Mouse (Mus musculus): Measurements from ENCODE around the gene Asb8.

Asb8 gene

GRCm38 (mm10) chr15:98165525-98165924, at the start of gene Asb8:
Gene Asb8, minus strand, starts transcription at chr15:98165625.
- no peak for DNase-seq (ENCODE audit: low read depth, low spot score)

GRCm38 (mm10) chr15:98214130-98214529, 48.7 kb upstream of the Asb8 start:
- DNase-seq (ENCODE audit: low read depth, low spot score): no peak

GRCm38 (mm10) chr15:98213336-98213870, 48.0 kb upstream of the Asb8 start:
- DNase-seq (ENCODE audit: low read depth, low spot score): no peak

GRCm38 (mm10) chr15:98209676-98210075, 44.3 kb upstream of the Asb8 start:
- DNase-seq (ENCODE audit: low read depth, low spot score): no peak

GRCm38 (mm10) chr15:98195442-98195841, 30.0 kb upstream of the Asb8 start, which contains the start of gene Olfr288:
Gene Olfr288, minus strand, starts transcription at chr15:98195542.
- DNase-seq (ENCODE audit: low read depth, low spot score): no peak

GRCm38 (mm10) chr15:98184456-98184855, 19.0 kb upstream of the Asb8 start:
- DNase-seq (ENCODE audit: low read depth, low spot score): peak; percentile 21

GRCm38 (mm10) chr15:98181856-98182570, 16.6 kb upstream of the Asb8 start:
- peak; percentile 12 for DNase-seq (ENCODE audit: low read depth, low spot score)

GRCm38 (mm10) chr15:98181132-98181711, 15.8 kb upstream of the Asb8 start:
- peak; percentile 98 for DNase-seq (ENCODE audit: low read depth, low spot score)

- DNase-seq (ENCODE audit: low read depth, low spot score): peak; percentile 12
Observed at GRCm38 (mm10) chr15:98180567-98181131, 15.2 kb upstream of the Asb8 start.

GRCm38 (mm10) chr15:98177320-98177719, 11.9 kb upstream of the Asb8 start:
- no peak for DNase-seq (ENCODE audit: low read depth, low spot score)

GRCm38 (mm10) chr15:98173821-98174220, 8.4 kb upstream of the Asb8 start:
- no peak for DNase-seq (ENCODE audit: low read depth, low spot score)

GRCm38 (mm10) chr15:98172113-98172512, 6.7 kb upstream of the Asb8 start:
- DNase-seq (ENCODE audit: low read depth, low spot score): no peak

- no peak for DNase-seq (ENCODE audit: low read depth, low spot score)
Observed at GRCm38 (mm10) chr15:98170917-98171316, 5.5 kb upstream of the Asb8 start.

GRCm38 (mm10) chr15:98170365-98170764, 4.9 kb upstream of the Asb8 start:
- DNase-seq (ENCODE audit: low read depth, low spot score): no peak

- no peak for DNase-seq (ENCODE audit: low read depth, low spot score)
Observed at GRCm38 (mm10) chr15:98168622-98169004, 3.2 kb upstream of the Asb8 start.

GRCm38 (mm10) chr15:98167645-98168621, 2.5 kb upstream of the Asb8 start:
- no peak for DNase-seq (ENCODE audit: low read depth, low spot score)

GRCm38 (mm10) chr15:98166963-98167644, 1.7 kb upstream of the Asb8 start, which contains the start of gene Ccdc184:
Gene Ccdc184, plus strand, starts transcription at chr15:98167158.
- DNase-seq (ENCODE audit: low read depth, low spot score): no peak

- no peak for DNase-seq (ENCODE audit: low read depth, low spot score)
Observed at GRCm38 (mm10) chr15:98162561-98162960, 2.9 kb downstream of the Asb8 start.

GRCm38 (mm10) chr15:98161026-98161805, 4.2 kb downstream of the Asb8 start:
- DNase-seq (ENCODE audit: low read depth, low spot score): no peak

GRCm38 (mm10) chr15:98157253-98157652, 8.2 kb downstream of the Asb8 start:
- DNase-seq (ENCODE audit: low read depth, low spot score): no peak
